Mouse (Mus musculus): Measurements from ENCODE around the gene Vps36. TPM values are rescaled to one million over a fixed set of nuclear protein-coding genes. Genes with fewer than 3 reads are reported as not detected.
A peak's percentile ranks its signal among the peaks of the same experiment; 100 is the strongest.

The Vps36 gene
- total and polyA plus RNA-seq, 2 experiments = 7.0 to 14.4 TPM

- Histone ChIP-seq H3K36me3 (ENCODE audit: control insufficient read depth, insufficient read depth, low read length) (no peaks in the 10 kb centered on the region; the same call in 1 of the 2 replicates), H3K4me3 (ENCODE audit: insufficient read depth, low read depth, low read length) (no peak overlapping the region), H3K9ac (ENCODE audit: low read depth, low read length) (no peak overlapping the region), H3K79me2 (ENCODE audit: control insufficient read depth, insufficient read depth, low read length) (no peaks in the 10 kb centered on the region), H3K27me3 (ENCODE audit: control insufficient read depth, insufficient read depth, low read length) (no peaks in the 10 kb centered on the region), H3K27ac (replicated peaks; ENCODE audit: insufficient read depth, low read depth, low read length) (no peak overlapping the region), H3K4me1 (ENCODE audit: control insufficient read depth, insufficient read depth, low read length) (no peaks in the 10 kb centered on the region; the same call in 1 of the 2 replicates)
- TF ChIP-seq POLR2A (IDR thresholded peaks at IDR 0.05; ENCODE audit: extremely low read depth, insufficient read depth, low read length) (no peak), CTCF (IDR thresholded peaks at IDR 0.05; ENCODE audit: low read depth, low read length) (no peak)
- no peak for DNase-seq (ENCODE audit: extremely low read depth, low read depth, low spot score)
- WGBS = 97% methylated on average over 12 of the region's 12 CpGs
These were observed 55.3 kb downstream of the Vps36 start for GRCm38 (mm10) chr8:22247956-22248355.

DNA sequence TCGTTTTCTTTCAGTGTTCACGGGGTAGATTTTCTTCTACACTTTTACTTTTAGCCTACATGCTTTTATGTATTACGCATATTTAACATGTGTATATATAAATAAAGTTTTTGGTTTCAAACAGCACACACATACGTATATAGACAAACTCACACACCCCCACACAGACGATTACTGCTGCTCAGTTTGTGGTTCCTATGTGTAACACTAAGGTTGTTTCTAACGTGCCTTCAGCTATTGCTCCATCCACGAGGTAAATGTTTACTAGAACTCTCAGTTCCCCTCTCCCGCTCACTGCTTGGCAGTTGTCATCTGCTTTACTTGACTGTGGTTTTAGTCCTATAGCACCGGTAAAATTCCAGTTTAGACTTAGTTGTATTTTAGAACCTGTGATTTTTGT lies 56.5 kb downstream of the Vps36 start:
- H3K79me2 ChIP-seq (ENCODE audit: control insufficient read depth, insufficient read depth, low read length) = no peaks in the 10 kb centered on the region
- TF ChIP-seq POLR2A (IDR thresholded peaks at IDR 0.05; ENCODE audit: extremely low read depth, insufficient read depth, low read length) (no peak), CTCF (IDR thresholded peaks at IDR 0.05; ENCODE audit: low read depth, low read length) (no peak)
- peak; percentile 29 for DNase-seq (ENCODE audit: extremely low read depth, low read depth, low spot score)
- no peaks in the 10 kb centered on the region; the same call in 1 of the 2 replicates for H3K4me1 ChIP-seq (ENCODE audit: control insufficient read depth, insufficient read depth, low read length)
- no peak overlapping the region for H3K4me3 ChIP-seq (ENCODE audit: insufficient read depth, low read depth, low read length)
- no peak overlapping the region for H3K9ac ChIP-seq (ENCODE audit: low read depth, low read length)
- no peak overlapping the region for H3K27ac ChIP-seq (replicated peaks; ENCODE audit: insufficient read depth, low read depth, low read length)
- peaks cover 1% of the 10 kb centered on the region for H3K36me3 ChIP-seq (ENCODE audit: control insufficient read depth, insufficient read depth, low read length)
- H3K27me3 ChIP-seq (ENCODE audit: control insufficient read depth, insufficient read depth, low read length) = no peaks in the 10 kb centered on the region
- 39% methylated on average over 9 of the region's 9 CpGs for WGBS

DNA sequence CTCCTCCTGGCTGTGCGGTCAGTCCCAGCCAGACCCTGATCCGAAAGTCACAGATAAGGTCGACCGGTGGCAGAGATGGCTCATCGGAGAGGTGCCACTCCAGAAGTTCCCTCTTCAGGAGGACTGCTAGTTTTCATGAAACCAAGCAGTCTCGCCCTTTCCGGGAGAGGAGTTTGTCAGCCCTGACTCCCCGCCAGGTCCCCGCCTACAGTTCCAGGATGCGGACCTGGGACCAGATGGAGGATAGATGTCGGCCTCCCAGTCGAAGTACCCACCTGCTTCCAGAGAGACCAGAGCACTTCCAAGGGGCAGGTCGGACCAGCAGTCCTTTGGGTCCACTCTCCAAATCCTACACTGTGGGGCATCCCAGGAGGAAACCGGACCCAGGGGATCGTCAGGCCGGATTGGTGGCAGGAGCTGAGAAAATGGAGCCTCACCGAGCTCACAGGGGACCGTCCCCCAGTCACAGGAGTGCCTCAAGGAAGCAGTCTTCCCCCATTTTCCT lies 66.4 kb downstream of the Vps36 start:
- no peaks in the 10 kb centered on the region for H3K79me2 ChIP-seq (ENCODE audit: control insufficient read depth, insufficient read depth, low read length)
- no peak for DNase-seq (ENCODE audit: extremely low read depth, low read depth, low spot score)
- H3K36me3 ChIP-seq (ENCODE audit: control insufficient read depth, insufficient read depth, low read length) = no peaks in the 10 kb centered on the region; the same call in 1 of the 2 replicates
- no peak overlapping the region for H3K27ac ChIP-seq (replicated peaks; ENCODE audit: insufficient read depth, low read depth, low read length)
- no peak overlapping the region for H3K4me3 ChIP-seq (ENCODE audit: insufficient read depth, low read depth, low read length)
- TF ChIP-seq POLR2A (IDR thresholded peaks at IDR 0.05; ENCODE audit: extremely low read depth, insufficient read depth, low read length) = no peak
- TF ChIP-seq CTCF (IDR thresholded peaks at IDR 0.05; ENCODE audit: low read depth, low read length) = no peak
- peaks cover 5% of the 10 kb centered on the region; the same call in 1 of the 2 replicates for H3K4me1 ChIP-seq (ENCODE audit: control insufficient read depth, insufficient read depth, low read length)
- no peak overlapping the region for H3K9ac ChIP-seq (ENCODE audit: low read depth, low read length)
- WGBS = 92% methylated on average over 18 of the region's 18 CpGs
- no peaks in the 10 kb centered on the region for H3K27me3 ChIP-seq (ENCODE audit: control insufficient read depth, insufficient read depth, low read length)

DNA sequence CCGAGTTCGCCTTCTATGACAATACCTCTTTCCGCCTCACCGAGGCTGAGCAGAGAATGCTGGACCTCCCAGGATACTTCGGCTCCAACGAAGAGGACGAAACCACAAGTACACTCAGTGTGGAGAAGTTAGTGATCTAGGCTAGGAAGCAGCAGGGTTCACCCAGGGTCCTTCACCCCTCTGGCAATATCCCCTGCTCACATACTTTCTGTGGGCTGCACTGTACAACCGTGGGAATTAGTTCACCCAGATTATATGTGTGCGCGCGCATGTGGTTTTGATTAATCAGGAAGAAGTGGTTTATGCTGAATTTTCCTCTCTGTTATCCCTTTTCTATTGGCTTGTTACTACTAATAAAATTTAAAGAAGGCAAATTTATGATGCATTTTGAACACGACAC lies 66.9 kb downstream of the Vps36 start:
- Histone ChIP-seq H3K79me2 (ENCODE audit: control insufficient read depth, insufficient read depth, low read length) (no peaks in the 10 kb centered on the region), H3K27me3 (ENCODE audit: control insufficient read depth, insufficient read depth, low read length) (no peaks in the 10 kb centered on the region), H3K9ac (ENCODE audit: low read depth, low read length) (no peak overlapping the region), H3K4me3 (ENCODE audit: insufficient read depth, low read depth, low read length) (no peak overlapping the region), H3K4me1 (ENCODE audit: control insufficient read depth, insufficient read depth, low read length) (peaks cover 5% of the 10 kb centered on the region; the same call in 1 of the 2 replicates), H3K36me3 (ENCODE audit: control insufficient read depth, insufficient read depth, low read length) (no peaks in the 10 kb centered on the region), H3K27ac (replicated peaks; ENCODE audit: insufficient read depth, low read depth, low read length) (no peak overlapping the region)
- TF ChIP-seq CTCF (IDR thresholded peaks at IDR 0.05; ENCODE audit: low read depth, low read length) (no peak), POLR2A (IDR thresholded peaks at IDR 0.05; ENCODE audit: extremely low read depth, insufficient read depth, low read length) (no peak)
- DNase-seq (ENCODE audit: extremely low read depth, low read depth, low spot score) = no peak
- WGBS = 89% methylated on average over 12 of the region's 12 CpGs

GRCm38 (mm10) chr8:22260091-22260722 lies 67.6 kb downstream of the Vps36 start:
- H3K36me3 ChIP-seq (ENCODE audit: control insufficient read depth, insufficient read depth, low read length) = no peaks in the 10 kb centered on the region
- WGBS = 4% methylated on average over 9 of the region's 9 CpGs
- peaks cover 5% of the 10 kb centered on the region; the same call in 1 of the 2 replicates for H3K4me1 ChIP-seq (ENCODE audit: control insufficient read depth, insufficient read depth, low read length)
- no peak overlapping the region for H3K9ac ChIP-seq (ENCODE audit: low read depth, low read length)
- H3K79me2 ChIP-seq (ENCODE audit: control insufficient read depth, insufficient read depth, low read length) = no peaks in the 10 kb centered on the region
- peak; percentile 62 for DNase-seq (ENCODE audit: extremely low read depth, low read depth, low spot score)
- H3K4me3 ChIP-seq (ENCODE audit: insufficient read depth, low read depth, low read length) = no peak overlapping the region
- 0 out of 2 replicates have a peak overlapping the region, but pooled peaks have one; percentile 0 for H3K27ac ChIP-seq (replicated peaks; ENCODE audit: insufficient read depth, low read depth, low read length)
- TF ChIP-seq POLR2A (IDR thresholded peaks at IDR 0.05; ENCODE audit: extremely low read depth, insufficient read depth, low read length) = no peak
- TF ChIP-seq CTCF (IDR thresholded peaks at IDR 0.05; ENCODE audit: low read depth, low read length) = no peak
- H3K27me3 ChIP-seq (ENCODE audit: control insufficient read depth, insufficient read depth, low read length) = no peaks in the 10 kb centered on the region

- peaks cover 5% of the 10 kb centered on the region; the same call in 1 of the 2 replicates for H3K4me1 ChIP-seq (ENCODE audit: control insufficient read depth, insufficient read depth, low read length)
- WGBS = 18% methylated on average over 3 of the region's 3 CpGs
These were observed 69.7 kb downstream of the Vps36 start for GRCm38 (mm10) chr8:22262267-22262666.

More at GRCm38 (mm10) chr8:22262267-22262666, 69.7 kb downstream of the Vps36 start:
- Histone ChIP-seq H3K27ac (replicated peaks; ENCODE audit: insufficient read depth, low read depth, low read length) (no peak overlapping the region), H3K4me3 (ENCODE audit: insufficient read depth, low read depth, low read length) (no peak overlapping the region), H3K79me2 (ENCODE audit: control insufficient read depth, insufficient read depth, low read length) (no peaks in the 10 kb centered on the region), H3K36me3 (ENCODE audit: control insufficient read depth, insufficient read depth, low read length) (no peaks in the 10 kb centered on the region), H3K9ac (ENCODE audit: low read depth, low read length) (peak overlapping the region; percentile 43; the same call in 1 of the 2 replicates), H3K27me3 (ENCODE audit: control insufficient read depth, insufficient read depth, low read length) (no peaks in the 10 kb centered on the region)
- peak; percentile 91 for DNase-seq (ENCODE audit: extremely low read depth, low read depth, low spot score)
- TF ChIP-seq CTCF (IDR thresholded peaks at IDR 0.05; ENCODE audit: low read depth, low read length) (no peak), POLR2A (IDR thresholded peaks at IDR 0.05; ENCODE audit: extremely low read depth, insufficient read depth, low read length) (no peak)
